Mouse (Mus musculus): Measurements from ENCODE around the gene Qtrt2. TPM values are rescaled to one million over a fixed set of nuclear protein-coding genes. Genes with fewer than 3 reads are reported as not detected.

The Qtrt2 gene
- polyA plus RNA-seq, 1 experiment from 2014 or later: 27.3 TPM

DNA sequence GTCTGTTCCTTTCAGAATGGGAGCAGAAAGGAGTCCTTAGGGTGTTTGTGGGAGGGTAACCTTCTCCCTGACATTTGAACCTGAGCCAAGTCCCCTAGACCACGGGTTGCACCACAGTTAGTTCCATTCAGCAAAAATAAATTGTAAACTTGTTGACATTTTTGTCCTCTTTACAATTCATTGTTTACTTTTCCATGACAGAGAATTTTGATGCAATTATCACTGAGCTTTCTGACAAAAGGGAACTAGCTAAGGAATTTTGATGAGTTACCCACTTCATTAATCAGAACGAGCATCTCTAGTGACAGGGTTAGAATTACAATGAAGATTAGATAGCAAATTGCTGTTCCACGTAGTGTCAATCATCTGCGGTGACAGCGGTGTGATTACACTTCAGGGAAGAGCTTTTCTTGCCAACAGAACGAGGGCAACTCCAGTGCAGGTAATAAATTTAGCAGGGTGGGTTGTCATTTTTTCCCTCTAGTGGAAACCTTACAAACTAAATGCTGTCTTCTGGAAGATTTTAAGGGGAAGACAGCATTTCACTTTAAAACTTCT lies 1.5 kb downstream of the Qtrt2 start:
- H3K36me3 ChIP-seq: no peaks in the 10 kb centered on the region
- no peaks in the 10 kb centered on the region for H3K27me3 ChIP-seq
- H3K4me3 ChIP-seq (replicated peaks): no peak overlapping the region
- ATAC-seq (ENCODE audit: insufficient number of reproducible peaks, low FRiP score, low TSS enrichment, low read depth): no peak
- H3K9me3 ChIP-seq (replicated peaks): no peaks in the 10 kb centered on the region
- H3K9ac ChIP-seq: no peak overlapping the region
- WGBS: 50% methylated on average over 6 of the region's 6 CpGs
- no peaks in the 10 kb centered on the region for H3K4me1 ChIP-seq
- H3K27ac ChIP-seq (replicated peaks): no peak overlapping the region
- H3K4me2 ChIP-seq (replicated peaks): no peak overlapping the region

GRCm38 (mm10) chr16:43922630-43923029 lies 4.0 kb downstream of the Qtrt2 start:
- no peak for ATAC-seq (ENCODE audit: insufficient number of reproducible peaks, low FRiP score, low TSS enrichment, low read depth)
- Histone ChIP-seq H3K4me3 (replicated peaks) (no peak overlapping the region), H3K4me2 (replicated peaks) (no peak overlapping the region), H3K9me3 (replicated peaks) (no peaks in the 10 kb centered on the region), H3K27ac (replicated peaks) (no peak overlapping the region), H3K36me3 (no peaks in the 10 kb centered on the region), H3K9ac (no peak overlapping the region), H3K27me3 (no peaks in the 10 kb centered on the region), H3K4me1 (no peaks in the 10 kb centered on the region)
- 62% methylated on average over 3 of the region's 3 CpGs for WGBS

DNA sequence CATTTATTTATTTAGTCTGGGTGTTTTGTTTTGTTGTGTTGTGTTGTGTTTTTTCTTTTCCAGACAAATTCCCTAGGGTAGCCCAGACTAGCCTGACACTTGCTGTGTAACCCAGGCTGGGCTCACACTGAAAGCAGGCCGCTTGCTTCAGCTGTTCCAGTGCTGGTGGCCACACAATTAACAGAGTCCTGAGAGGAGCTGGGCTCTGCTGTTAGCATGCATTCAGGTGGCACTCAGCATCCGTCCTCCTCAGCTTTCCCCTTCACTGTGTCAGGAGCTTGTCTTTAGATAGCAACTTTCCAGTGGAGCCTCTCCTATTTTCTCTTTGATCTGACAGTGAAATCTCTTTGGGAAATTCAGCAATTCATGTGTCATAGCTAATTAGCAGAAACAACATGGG lies 4.6 kb downstream of the Qtrt2 start:
- H3K27me3 ChIP-seq: no peaks in the 10 kb centered on the region
- H3K4me2 ChIP-seq (replicated peaks): no peak overlapping the region
- H3K27ac ChIP-seq (replicated peaks): no peak overlapping the region
- H3K9me3 ChIP-seq (replicated peaks): no peaks in the 10 kb centered on the region
- H3K36me3 ChIP-seq: no peaks in the 10 kb centered on the region
- no peak overlapping the region for H3K4me3 ChIP-seq (replicated peaks)
- WGBS: 57% methylated on average over 2 of the region's 2 CpGs
- H3K4me1 ChIP-seq: no peaks in the 10 kb centered on the region
- no peak overlapping the region for H3K9ac ChIP-seq
- no peak for ATAC-seq (ENCODE audit: insufficient number of reproducible peaks, low FRiP score, low TSS enrichment, low read depth)

GRCm38 (mm10) chr16:43918867-43919266 lies 7.7 kb downstream of the Qtrt2 start:
- H3K9ac ChIP-seq: no peak overlapping the region
- no peaks in the 10 kb centered on the region for H3K9me3 ChIP-seq (replicated peaks)
- ATAC-seq (ENCODE audit: insufficient number of reproducible peaks, low FRiP score, low TSS enrichment, low read depth): no peak
- H3K4me2 ChIP-seq (replicated peaks): no peak overlapping the region
- no peak overlapping the region for H3K4me3 ChIP-seq (replicated peaks)
- no peaks in the 10 kb centered on the region for H3K27me3 ChIP-seq
- no peaks in the 10 kb centered on the region; the same call in 1 of the 2 replicates for H3K36me3 ChIP-seq
- no peak overlapping the region for H3K27ac ChIP-seq (replicated peaks)
- H3K4me1 ChIP-seq: no peaks in the 10 kb centered on the region
- 92% methylated on average over 3 of the region's 3 CpGs for WGBS

GRCm38 (mm10) chr16:43908881-43909280 lies 17.7 kb downstream of the Qtrt2 start:
- no peaks in the 10 kb centered on the region for H3K9me3 ChIP-seq (replicated peaks)
- no peak overlapping the region for H3K4me3 ChIP-seq (replicated peaks)
- ATAC-seq (ENCODE audit: insufficient number of reproducible peaks, low FRiP score, low TSS enrichment, low read depth): no peak
- no peaks in the 10 kb centered on the region for H3K4me1 ChIP-seq
- 89% methylated on average over 2 of the region's 2 CpGs for WGBS
- no peaks in the 10 kb centered on the region for H3K27me3 ChIP-seq
- no peak overlapping the region for H3K4me2 ChIP-seq (replicated peaks)
- H3K27ac ChIP-seq (replicated peaks): no peak overlapping the region
- H3K9ac ChIP-seq: no peak overlapping the region
- H3K36me3 ChIP-seq: peaks cover 3% of the 10 kb centered on the region; the same call in 1 of the 2 replicates

DNA sequence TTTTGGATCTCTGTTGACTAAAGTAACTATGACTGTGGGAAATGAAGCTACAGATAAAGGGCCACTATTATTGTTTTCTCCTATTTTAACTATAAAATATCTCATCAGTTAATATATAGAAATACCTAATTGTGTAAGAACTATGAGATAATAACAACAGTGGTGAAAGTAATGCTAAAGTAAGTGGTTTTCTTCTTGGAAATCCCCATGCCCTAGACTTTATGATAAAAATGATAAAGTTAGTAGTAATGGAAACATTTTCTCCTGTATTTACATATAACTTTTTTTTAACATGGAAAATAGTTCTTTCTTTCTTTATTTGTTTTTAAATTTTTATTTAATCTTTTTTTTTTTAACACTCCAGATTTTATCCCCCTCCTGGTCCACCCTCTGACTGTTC lies 26.0 kb downstream of the Qtrt2 start:
- Histone ChIP-seq H3K27me3 (no peaks in the 10 kb centered on the region), H3K4me1 (no peaks in the 10 kb centered on the region), H3K9ac (no peak overlapping the region), H3K9me3 (replicated peaks) (no peaks in the 10 kb centered on the region), H3K4me3 (replicated peaks) (no peak overlapping the region), H3K36me3 (no peaks in the 10 kb centered on the region), H3K4me2 (replicated peaks) (no peak overlapping the region), H3K27ac (replicated peaks) (no peak overlapping the region)
- ATAC-seq (ENCODE audit: insufficient number of reproducible peaks, low FRiP score, low TSS enrichment, low read depth): no peak

DNA sequence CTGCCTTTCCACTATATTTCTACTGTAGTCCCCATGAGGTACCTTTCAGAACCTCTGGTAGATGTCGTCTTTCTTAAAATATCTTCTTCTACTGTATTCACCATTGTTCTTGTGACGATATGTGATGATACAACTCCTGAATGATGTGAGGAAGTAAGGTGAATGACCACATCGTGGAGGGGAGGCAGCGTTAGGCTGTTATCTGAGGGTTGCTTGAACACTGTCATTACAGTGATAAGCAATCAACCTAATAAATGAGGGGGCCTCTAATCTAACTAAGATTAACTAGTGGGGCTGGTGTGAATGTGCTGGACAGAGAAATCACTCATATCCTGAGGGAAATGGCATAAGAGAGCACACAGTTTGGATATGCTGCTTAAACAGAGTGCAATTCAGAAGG lies 26.5 kb downstream of the Qtrt2 start:
- Histone ChIP-seq H3K9ac (no peak overlapping the region), H3K4me2 (replicated peaks) (no peak overlapping the region), H3K9me3 (replicated peaks) (no peaks in the 10 kb centered on the region), H3K4me1 (no peaks in the 10 kb centered on the region), H3K4me3 (replicated peaks) (no peak overlapping the region), H3K27me3 (no peaks in the 10 kb centered on the region), H3K27ac (replicated peaks) (no peak overlapping the region), H3K36me3 (no peaks in the 10 kb centered on the region)
- 86% methylated on average over 4 of the region's 4 CpGs for WGBS
- no peak for ATAC-seq (ENCODE audit: insufficient number of reproducible peaks, low FRiP score, low TSS enrichment, low read depth)

- Histone ChIP-seq H3K36me3 (no peaks in the 10 kb centered on the region), H3K9ac (no peak overlapping the region), H3K27ac (replicated peaks) (no peak overlapping the region), H3K4me3 (replicated peaks) (no peak overlapping the region), H3K9me3 (replicated peaks) (no peaks in the 10 kb centered on the region), H3K4me2 (replicated peaks) (no peak overlapping the region), H3K27me3 (no peaks in the 10 kb centered on the region), H3K4me1 (peaks cover 6% of the 10 kb centered on the region)
- 82% methylated on average over 8 of the region's 8 CpGs for WGBS
- ATAC-seq (ENCODE audit: insufficient number of reproducible peaks, low FRiP score, low TSS enrichment, low read depth): no peak
Measured at GRCm38 (mm10) chr16:43894501-43894900, 32.1 kb downstream of the Qtrt2 start.

DNA sequence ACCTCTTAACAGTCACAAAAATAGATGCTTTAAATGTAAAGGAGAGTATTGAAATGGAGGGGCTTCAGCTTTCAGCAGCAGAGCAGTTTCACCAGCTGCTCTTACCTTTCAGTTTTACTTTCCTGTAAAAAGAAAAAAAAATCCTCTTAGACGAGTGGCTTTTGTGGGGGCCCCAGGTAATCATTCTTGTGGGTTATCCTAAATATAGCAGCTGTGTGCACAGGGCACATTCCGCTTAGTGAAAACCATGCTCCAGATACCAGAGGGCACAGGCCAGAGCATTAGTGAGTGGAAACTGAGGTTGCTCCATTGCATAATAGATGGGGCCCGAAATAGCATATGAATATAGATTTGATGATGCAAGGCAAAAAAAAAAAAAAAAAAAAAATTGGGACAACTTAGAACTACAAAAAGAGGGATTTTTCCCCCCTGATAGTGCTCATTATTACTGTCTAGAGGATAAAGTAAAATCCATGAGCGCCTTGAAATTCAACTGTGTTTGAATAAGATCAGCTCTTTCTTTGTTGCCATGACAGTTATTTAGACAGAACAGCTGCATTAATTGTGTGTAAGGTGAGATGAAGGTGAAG lies 35.8 kb downstream of the Qtrt2 start:
- no peak overlapping the region for H3K9ac ChIP-seq
- no peaks in the 10 kb centered on the region for H3K9me3 ChIP-seq (replicated peaks)
- H3K27ac ChIP-seq (replicated peaks): no peak overlapping the region
- 85% methylated on average over 4 of the region's 4 CpGs for WGBS
- H3K4me3 ChIP-seq (replicated peaks): peak overlapping the region; percentile 82
- no peaks in the 10 kb centered on the region for H3K27me3 ChIP-seq
- 0 out of 2 replicates have a peak overlapping the region, but pooled peaks have one; percentile 80 for H3K4me2 ChIP-seq (replicated peaks)
- ATAC-seq (ENCODE audit: insufficient number of reproducible peaks, low FRiP score, low TSS enrichment, low read depth): no peak
- H3K36me3 ChIP-seq: no peaks in the 10 kb centered on the region
- peaks cover 11% of the 10 kb centered on the region for H3K4me1 ChIP-seq

GRCm38 (mm10) chr16:43890005-43890336 lies 36.6 kb downstream of the Qtrt2 start:
- peak; percentile 93 for ATAC-seq (ENCODE audit: insufficient number of reproducible peaks, low FRiP score, low TSS enrichment, low read depth)
- WGBS: 0% methylated on average over 9 of the region's 9 CpGs

DNA sequence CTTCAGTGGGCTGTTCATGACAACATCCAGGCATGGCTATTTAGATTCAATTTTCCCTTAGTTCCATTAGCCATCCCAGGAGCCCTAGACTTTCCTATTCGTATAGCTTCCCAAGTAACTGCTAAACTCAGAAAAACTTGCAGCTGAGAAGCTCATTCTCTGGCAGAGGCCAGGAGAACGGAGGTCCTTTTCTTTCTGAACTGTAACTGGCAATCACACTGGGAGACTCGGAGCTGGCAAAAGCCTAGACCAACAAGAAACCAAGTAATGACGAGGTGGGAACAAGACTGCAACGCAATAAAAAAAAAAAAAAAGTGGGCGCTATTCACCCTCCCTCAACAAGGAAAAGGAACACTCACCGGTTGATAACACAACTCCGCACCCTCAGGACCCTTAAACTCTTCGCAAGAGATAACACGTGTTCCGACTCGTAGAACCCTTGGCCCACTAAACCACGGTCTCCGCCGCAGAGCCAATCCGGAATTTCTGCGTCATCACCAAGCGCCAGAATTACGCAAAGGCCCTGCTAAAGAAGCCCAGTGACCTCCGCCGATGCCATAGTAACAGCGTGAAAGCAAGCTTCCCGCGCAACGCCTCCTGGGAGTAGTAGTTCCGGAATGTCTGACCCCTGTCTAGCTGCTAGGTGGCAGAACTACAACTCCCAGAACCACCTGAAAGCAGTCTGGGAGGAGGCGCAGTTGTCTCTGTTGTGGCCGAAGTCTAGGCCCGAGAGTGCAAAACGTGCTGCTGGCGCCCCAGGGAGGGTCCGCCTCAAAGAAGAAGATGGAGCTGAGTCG lies 37.2 kb downstream of the Qtrt2 start, which contains the start of gene Ccdc191:
Gene Ccdc191 (plus strand): TSS at position 593 of the 797 bp plus-strand sequence.
- Histone ChIP-seq H3K4me1 (peaks cover 11% of the 10 kb centered on the region), H3K36me3 (no peaks in the 10 kb centered on the region), H3K27me3 (no peaks in the 10 kb centered on the region), H3K9me3 (replicated peaks) (no peaks in the 10 kb centered on the region), H3K4me3 (replicated peaks) (peak within 1 kb of the TSS; percentile 82), H3K27ac (replicated peaks) (peak within 1 kb of the TSS; percentile 79), H3K4me2 (replicated peaks) (peak within 1 kb of the TSS; percentile 80), H3K9ac (peak within 1 kb of the TSS; percentile 74)
- peak; percentile 100 for ATAC-seq (ENCODE audit: insufficient number of reproducible peaks, low FRiP score, low TSS enrichment, low read depth)
- under 1% methylated on average over 33 of the region's 33 CpGs for WGBS

More at GRCm38 (mm10) chr16:43890005-43890336, 36.6 kb downstream of the Qtrt2 start:
- Histone ChIP-seq H3K27me3 (no peaks in the 10 kb centered on the region), H3K4me1 (peaks cover 11% of the 10 kb centered on the region), H3K9ac (peak overlapping the region; percentile 74), H3K4me2 (replicated peaks) (peak overlapping the region; percentile 80), H3K36me3 (no peaks in the 10 kb centered on the region), H3K4me3 (replicated peaks) (peak overlapping the region; percentile 82), H3K27ac (replicated peaks) (peak overlapping the region; percentile 79), H3K9me3 (replicated peaks) (no peaks in the 10 kb centered on the region)
